Mouse (Mus musculus) midbrain, embryonic 12.5 days (tissue): ENCODE results near the gene Smndc1. TPM values are rescaled to one million over a fixed set of nuclear protein-coding genes. Genes with fewer than 3 reads are reported as not detected.
A peak's percentile ranks its signal among the peaks of the same experiment; 100 is the strongest.

ENCODE experiments used
- ATAC-seq: fragments of 200-750 bp; cut with Nextera tagmentation; 2 replicates; pipeline ENCODE4 v1.8.0; 2017; ENCODE audit warnings: low read depth, moderate TSS enrichment, moderate library complexity; ENCODE audit not compliant: low FRiP score
- H3K27ac ChIP-seq: fragments of 300-500 bp; sonication (generic); replicated peaks from 2 replicates; pipeline ENCODE4 v1.5.1; 2016; ENCODE audit warnings: mild to moderate bottlenecking
- H3K27me3 ChIP-seq: fragments of 300-500 bp; sonication (generic); 2 replicates; pipeline ENCODE4 v1.6.1; 2016; ENCODE audit warnings: mild to moderate bottlenecking
- H3K36me3 ChIP-seq: fragments of 300-500 bp; sonication (generic); 2 replicates; pipeline ENCODE4 v1.6.1; 2016
- H3K4me1 ChIP-seq: fragments of 300-500 bp; sonication (generic); 2 replicates; pipeline ENCODE4 v1.6.1; 2016
- H3K4me2 ChIP-seq: fragments of 300-500 bp; sonication (generic); replicated peaks from 2 replicates; pipeline ENCODE4 v1.6.1; 2016; ENCODE audit warnings: mild to moderate bottlenecking, moderate library complexity
- H3K4me3 ChIP-seq: fragments of 300-500 bp; sonication (generic); 2 replicates; pipeline ENCODE4 v1.5.1; 2016; ENCODE audit warnings: mild to moderate bottlenecking
- H3K9ac ChIP-seq: fragments of 300-500 bp; sonication (generic); replicated peaks from 2 replicates; pipeline ENCODE4 v1.6.1; 2016; ENCODE audit warnings: mild to moderate bottlenecking, moderate library complexity
- H3K9me3 ChIP-seq: fragments of 300-500 bp; sonication (generic); 2 replicates; pipeline ENCODE4 v1.6.1; 2016; ENCODE audit warnings: mild to moderate bottlenecking
- WGBS: fragments of 180-500 bp; shearing (Covaris S2); methylation state at CpG from one replicate; pipeline ENCODE4 v1.1.7; 2016; 5-methylcytosine and 5-hydroxymethylcytosine counted together
- polyA plus RNA-seq: library from polyadenylated mRNA; unstranded; fragments of >200 nt; fragmentation: Nextera tagmentation; extraction: Ambion mirVana; gene quantifications from 2 replicates; pipeline ENCODE4 v1.2.1, GENCODE M21; 2016

Gene Smndc1
- 44.5 and 45.7 TPM in 2 replicates for polyA plus RNA-seq

GRCm38 (mm10) chr19:53390495-53391007 lies at the start of gene Smndc1:
Gene Smndc1 (minus strand): TSS chr19:53390578.
- peaks cover 13% of the 10 kb centered on the region for H3K4me1 ChIP-seq
- no peaks in the 10 kb centered on the region for H3K27me3 ChIP-seq
- peak within 1 kb of the TSS; percentile 64 for H3K4me2 ChIP-seq
- H3K27ac ChIP-seq, result peak within 1 kb of the TSS; percentile 96
- peak within 1 kb of the TSS; percentile 99 for H3K4me3 ChIP-seq
- H3K9ac ChIP-seq, result peak within 1 kb of the TSS; percentile 97
- no peaks in the 10 kb centered on the region for H3K9me3 ChIP-seq
- ATAC-seq, result peak; percentile 99
- WGBS, result under 1% methylated on average over 48 of the region's 48 CpGs
- peaks cover 29% of the 10 kb centered on the region for H3K36me3 ChIP-seq

GRCm38 (mm10) chr19:53439340-53439739 lies 49.0 kb upstream of the Smndc1 start:
- Histone ChIP-seq H3K4me3 (no peak overlapping the region), H3K4me1 (peaks cover 8% of the 10 kb centered on the region), H3K27ac (no peak overlapping the region), H3K9me3 (no peaks in the 10 kb centered on the region), H3K9ac (no peak overlapping the region), H3K36me3 (no peaks in the 10 kb centered on the region), H3K4me2 (no peak overlapping the region), H3K27me3 (no peaks in the 10 kb centered on the region)
- ATAC-seq, result no peak
- WGBS, result 89% methylated on average over 7 of the region's 7 CpGs

GRCm38 (mm10) chr19:53437991-53438390 lies 47.6 kb upstream of the Smndc1 start:
- H3K4me3 ChIP-seq, result no peak overlapping the region
- 92% methylated on average over 8 of the region's 8 CpGs for WGBS
- no peaks in the 10 kb centered on the region for H3K36me3 ChIP-seq
- H3K27ac ChIP-seq, result no peak overlapping the region
- no peaks in the 10 kb centered on the region for H3K9me3 ChIP-seq
- no peak overlapping the region for H3K9ac ChIP-seq
- no peak overlapping the region for H3K4me2 ChIP-seq
- ATAC-seq, result no peak
- H3K27me3 ChIP-seq, result no peaks in the 10 kb centered on the region
- peaks cover 8% of the 10 kb centered on the region for H3K4me1 ChIP-seq

- no peak overlapping the region for H3K4me2 ChIP-seq
- no peaks in the 10 kb centered on the region for H3K36me3 ChIP-seq
- H3K9me3 ChIP-seq, result no peaks in the 10 kb centered on the region
- H3K27ac ChIP-seq, result no peak overlapping the region
- no peak for ATAC-seq
- H3K9ac ChIP-seq, result no peak overlapping the region
- H3K4me1 ChIP-seq, result peaks cover 8% of the 10 kb centered on the region
- WGBS, result 62% methylated on average over 8 of the region's 8 CpGs
- H3K4me3 ChIP-seq, result no peak overlapping the region
- no peaks in the 10 kb centered on the region for H3K27me3 ChIP-seq
These were observed 47.1 kb upstream of the Smndc1 start for GRCm38 (mm10) chr19:53437311-53437958.

- Histone ChIP-seq H3K36me3 (no peaks in the 10 kb centered on the region), H3K27me3 (no peaks in the 10 kb centered on the region), H3K4me2 (no peak overlapping the region), H3K9ac (no peak overlapping the region), H3K4me1 (peaks cover 11% of the 10 kb centered on the region; the same call in 1 of the 2 replicates), H3K9me3 (no peaks in the 10 kb centered on the region), H3K4me3 (no peak overlapping the region), H3K27ac (no peak overlapping the region)
- ATAC-seq, result no peak
- 87% methylated on average over 10 of the region's 10 CpGs for WGBS
These were observed 43.7 kb upstream of the Smndc1 start for GRCm38 (mm10) chr19:53433949-53434689.

GRCm38 (mm10) chr19:53431003-53431402 lies 40.6 kb upstream of the Smndc1 start:
- no peak overlapping the region for H3K4me2 ChIP-seq
- H3K9me3 ChIP-seq, result no peaks in the 10 kb centered on the region
- no peak overlapping the region for H3K9ac ChIP-seq
- no peak overlapping the region for H3K27ac ChIP-seq
- no peaks in the 10 kb centered on the region for H3K36me3 ChIP-seq
- H3K4me1 ChIP-seq, result peaks cover 11% of the 10 kb centered on the region; the same call in 1 of the 2 replicates
- no peak for ATAC-seq
- no peaks in the 10 kb centered on the region for H3K27me3 ChIP-seq
- H3K4me3 ChIP-seq, result no peak overlapping the region
- 84% methylated on average over 11 of the region's 11 CpGs for WGBS

GRCm38 (mm10) chr19:53430356-53430755 lies 40.0 kb upstream of the Smndc1 start:
- no peaks in the 10 kb centered on the region for H3K36me3 ChIP-seq
- H3K27ac ChIP-seq, result no peak overlapping the region
- no peak overlapping the region for H3K4me3 ChIP-seq
- no peak overlapping the region for H3K9ac ChIP-seq
- no peaks in the 10 kb centered on the region for H3K9me3 ChIP-seq
- 72% methylated on average over 9 of the region's 9 CpGs for WGBS
- H3K27me3 ChIP-seq, result no peaks in the 10 kb centered on the region
- no peak overlapping the region for H3K4me2 ChIP-seq
- peaks cover 11% of the 10 kb centered on the region; the same call in 1 of the 2 replicates for H3K4me1 ChIP-seq
- 0 out of 2 replicates have a peak, but pooled peaks have one; percentile 47 for ATAC-seq

GRCm38 (mm10) chr19:53427817-53428216 lies 37.4 kb upstream of the Smndc1 start:
- H3K4me1 ChIP-seq, result peaks cover 11% of the 10 kb centered on the region; the same call in 1 of the 2 replicates
- no peak overlapping the region for H3K27ac ChIP-seq
- H3K4me3 ChIP-seq, result no peak overlapping the region
- H3K27me3 ChIP-seq, result peaks cover 14% of the 10 kb centered on the region
- H3K9me3 ChIP-seq, result no peaks in the 10 kb centered on the region
- no peak for ATAC-seq
- H3K36me3 ChIP-seq, result no peaks in the 10 kb centered on the region
- H3K4me2 ChIP-seq, result no peak overlapping the region
- WGBS, result 67% methylated on average over 8 of the region's 8 CpGs
- H3K9ac ChIP-seq, result no peak overlapping the region

- Histone ChIP-seq H3K4me2 (no peak overlapping the region), H3K4me3 (no peak overlapping the region), H3K27me3 (peaks cover 19% of the 10 kb centered on the region), H3K9ac (no peak overlapping the region), H3K36me3 (no peaks in the 10 kb centered on the region), H3K27ac (no peak overlapping the region), H3K9me3 (no peaks in the 10 kb centered on the region), H3K4me1 (peaks cover 11% of the 10 kb centered on the region; the same call in 1 of the 2 replicates)
- no peak for ATAC-seq
- WGBS, result 77% methylated on average over 7 of the region's 7 CpGs
These were observed 37.0 kb upstream of the Smndc1 start for GRCm38 (mm10) chr19:53427346-53427745.

- Histone ChIP-seq H3K9ac (no peak overlapping the region), H3K36me3 (no peaks in the 10 kb centered on the region), H3K4me3 (no peak overlapping the region), H3K4me2 (no peak overlapping the region), H3K9me3 (no peaks in the 10 kb centered on the region), H3K27me3 (peaks cover 20% of the 10 kb centered on the region), H3K27ac (no peak overlapping the region), H3K4me1 (peaks cover 13% of the 10 kb centered on the region)
- ATAC-seq, result no peak
- WGBS, result 87% methylated on average over 8 of the region's 8 CpGs
These were observed 35.4 kb upstream of the Smndc1 start for GRCm38 (mm10) chr19:53425824-53426223.

- Histone ChIP-seq H3K4me1 (peaks cover 10% of the 10 kb centered on the region), H3K9me3 (no peaks in the 10 kb centered on the region), H3K27ac (no peak overlapping the region), H3K36me3 (no peaks in the 10 kb centered on the region), H3K4me3 (no peak overlapping the region), H3K27me3 (peaks cover 20% of the 10 kb centered on the region), H3K9ac (no peak overlapping the region), H3K4me2 (no peak overlapping the region)
- WGBS, result 71% methylated on average over 18 of the region's 18 CpGs
- no peak for ATAC-seq
These were observed 34.3 kb upstream of the Smndc1 start for GRCm38 (mm10) chr19:53424629-53425028.

- no peak overlapping the region for H3K4me2 ChIP-seq
- H3K36me3 ChIP-seq, result no peaks in the 10 kb centered on the region
- H3K9ac ChIP-seq, result no peak overlapping the region
- peaks cover 20% of the 10 kb centered on the region for H3K27me3 ChIP-seq
- no peak for ATAC-seq
- H3K27ac ChIP-seq, result no peak overlapping the region
- no peaks in the 10 kb centered on the region for H3K9me3 ChIP-seq
- H3K4me3 ChIP-seq, result no peak overlapping the region
- WGBS, result 63% methylated on average over 17 of the region's 17 CpGs
- peaks cover 10% of the 10 kb centered on the region for H3K4me1 ChIP-seq
These were observed 33.6 kb upstream of the Smndc1 start for GRCm38 (mm10) chr19:53423816-53424465.
